Mouse (Mus musculus): Measurements from ENCODE around the gene Lrrc1.

DNA sequence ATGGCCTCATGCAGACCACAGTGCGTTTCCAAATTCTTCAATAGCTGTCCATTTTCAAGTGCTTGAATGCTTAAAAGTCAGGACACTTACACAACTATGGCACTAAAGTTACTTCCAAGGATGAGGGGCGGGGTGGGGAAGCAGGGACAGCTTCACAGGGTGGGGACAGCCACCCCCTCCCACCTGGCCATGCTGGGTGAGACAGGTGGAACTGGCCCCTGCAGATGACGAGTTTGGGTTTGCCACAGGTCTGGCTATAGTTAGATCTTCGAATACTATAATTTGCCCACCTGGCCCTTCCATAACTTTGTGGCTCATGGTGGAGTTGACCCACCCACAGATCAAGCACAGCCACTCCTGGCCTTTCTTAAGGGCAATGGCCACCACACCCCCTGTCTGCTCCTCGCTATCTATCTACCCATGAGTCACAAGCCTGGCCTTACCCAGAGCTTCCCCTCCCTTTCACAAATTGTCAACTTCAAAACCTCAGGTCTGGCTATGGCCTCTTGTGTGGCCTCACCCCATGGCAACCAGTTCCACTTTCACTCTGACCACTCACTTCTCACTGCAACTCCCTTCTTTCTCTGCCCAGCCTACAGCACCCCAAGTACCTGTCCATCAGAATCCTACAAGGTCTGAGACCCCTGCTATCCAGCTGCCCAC lies 16.2 kb downstream of the Lrrc1 start:
- TF ChIP-seq EP300 (IDR thresholded peaks at IDR 0.05): no peak
- no peak for TF ChIP-seq CTCF (IDR thresholded peaks at IDR 0.05)

Data from lung, postnatal 0 days (tissue).